20 mouse cellular contexts compared by ENCODE assay signal in the genomic region with DNA sequence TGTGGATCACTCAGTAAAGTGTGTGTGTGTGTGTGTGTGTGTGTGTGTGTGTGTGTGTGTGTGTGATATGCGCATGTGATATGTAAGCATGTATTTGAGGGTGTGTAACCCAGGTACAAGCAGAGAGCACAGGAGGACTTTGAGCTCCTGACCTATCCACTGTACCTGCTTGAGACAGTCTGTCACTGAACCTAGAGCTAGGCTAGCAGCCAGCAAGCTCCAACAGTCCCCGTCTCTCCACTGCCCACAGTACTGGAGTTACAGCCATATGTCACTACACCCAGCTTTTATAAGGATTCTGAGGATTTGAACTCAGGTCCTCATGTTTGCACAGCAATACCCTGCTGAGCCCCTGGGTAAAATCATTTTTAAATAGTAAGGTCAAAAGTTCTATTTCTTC.
"Had no signal": no experiment of that assay in that cellular context is flagged by ENCODE, and none has a peak within 500 bp of the region (broad histone marks: within the 10 kb centered on the region; RNA-seq: fewer than 3 reads in every experiment).

No protein-coding gene starts in this region.

- H3K27me3 ChIP-seq: kidney, embryonic 15.5 days; limb, embryonic 12.5 days; limb, embryonic 15.5 days; midbrain, embryonic 13.5 days; neural tube, embryonic 13.5 days had no signal

- H3K27ac ChIP-seq: kidney, embryonic 15.5 days; left cerebral cortex, adult 2 months; limb, embryonic 12.5 days; limb, embryonic 15.5 days; liver, embryonic 14.5 days; macrophage; midbrain, embryonic 13.5 days had no signal

- H3K9ac ChIP-seq: kidney, embryonic 15.5 days; limb, embryonic 12.5 days; limb, embryonic 15.5 days; liver, embryonic 14.5 days; liver, postnatal 0 days; lung, embryonic 14.5 days; midbrain, embryonic 13.5 days; neural tube, embryonic 13.5 days had no signal

- DNase-seq: kidney, postnatal 10 days; kidney, postnatal 36 days; layer of hippocampus, postnatal 36 days; left cerebral cortex, postnatal 4 days; liver, postnatal 0 days; lung, embryonic 14.5 days; retina, postnatal 1 day; thymus, adult 18-20 months; thymus, postnatal 36 days had no signal

- H3K4me2 ChIP-seq: kidney, embryonic 15.5 days; limb, embryonic 12.5 days; limb, embryonic 15.5 days; liver, embryonic 11.5 days; lung, embryonic 14.5 days had no signal

- H3K36me3 ChIP-seq: kidney, embryonic 15.5 days; limb, embryonic 12.5 days; limb, embryonic 15.5 days; midbrain, embryonic 13.5 days; neural tube, embryonic 13.5 days had no signal

- H3K9me3 ChIP-seq: kidney, embryonic 15.5 days; limb, embryonic 12.5 days; limb, embryonic 15.5 days; midbrain, embryonic 13.5 days; neural tube, embryonic 13.5 days had no signal

- H3K4me3 ChIP-seq: kidney, embryonic 15.5 days; left cerebral cortex, adult 2 months; limb, embryonic 12.5 days; limb, embryonic 15.5 days; midbrain, embryonic 13.5 days; myocyte; neural tube, embryonic 13.5 days had no signal

- H3K4me1 ChIP-seq: kidney, embryonic 15.5 days; limb, embryonic 15.5 days had no signal

- ATAC-seq: liver, postnatal 0 days; lung, postnatal 0 days; midbrain, embryonic 13.5 days had no signal
